Comparison of ENCODE assay signal across 8 mouse cellular contexts in genomic region chr11:120775774-120776469, GRCm38 (mm10). TPM values are rescaled to one million over a fixed set of nuclear protein-coding genes. Genes with fewer than 3 reads are reported as not detected.
DNase-seq lines count a peak whose midpoint lies in the region; ATAC-seq and TF ChIP-seq lines count a peak whose summit lies in the region.

No protein-coding gene starts in this region.

- TF ChIP-seq POLR2A in bone marrow, adult 2 months (IDR thresholded peaks at IDR 0.05; ENCODE audit: borderline replicate concordance, control insufficient read depth, low read depth, low read length), result 0 out of 2 replicates have a peak, but pooled peaks have one; percentile 40

- H3K36me3 ChIP-seq in embryonic facial prominence, embryonic 15.5 days, result 0 out of 2 replicates have a peak, but pooled peaks cover 4% of the 10 kb centered on the region
- peaks cover 6% of the 10 kb centered on the region for H3K36me3 ChIP-seq in heart, embryonic 10.5 days
- H3K36me3 ChIP-seq in kidney, embryonic 14.5 days (ENCODE audit: control insufficient read depth, insufficient read depth, low read length), result peaks cover 6% of the 10 kb centered on the region; the same call in 1 of the 2 replicates
- H3K36me3 ChIP-seq in limb, embryonic 15.5 days, result peaks cover 13% of the 10 kb centered on the region; the same call in 1 of the 2 replicates

- WGBS in bone marrow, adult 2 months, result 25% methylated on average over 15 of the region's 15 CpGs
- WGBS in embryonic facial prominence, embryonic 15.5 days, result 26% methylated on average over 15 of the region's 15 CpGs
- 27% methylated on average over 15 of the region's 15 CpGs for WGBS in heart, embryonic 10.5 days
- WGBS in kidney, embryonic 14.5 days, result 27% methylated on average over 15 of the region's 15 CpGs
- WGBS in limb, embryonic 15.5 days, result 26% methylated on average over 15 of the region's 15 CpGs

- no peak overlapping the region for H3K4me2 ChIP-seq in embryonic facial prominence, embryonic 15.5 days (replicated peaks)
- H3K4me2 ChIP-seq in kidney, embryonic 14.5 days (replicated peaks; ENCODE audit: low read depth, low read length), result no peak overlapping the region
- no peak overlapping the region for H3K4me2 ChIP-seq in limb, embryonic 15.5 days

- no peaks in the 10 kb centered on the region for H3K4me1 ChIP-seq in bone marrow, adult 2 months (ENCODE audit: control insufficient read depth, insufficient read depth, low read length)
- peaks cover 9% of the 10 kb centered on the region for H3K4me1 ChIP-seq in embryonic facial prominence, embryonic 15.5 days
- H3K4me1 ChIP-seq in heart, embryonic 10.5 days, result 0 out of 2 replicates have a peak, but pooled peaks cover 4% of the 10 kb centered on the region
- no peaks in the 10 kb centered on the region for H3K4me1 ChIP-seq in kidney, embryonic 14.5 days (ENCODE audit: control insufficient read depth, insufficient read depth, low read length)
- H3K4me1 ChIP-seq in limb, embryonic 15.5 days, result peaks cover 6% of the 10 kb centered on the region

- no peaks in the 10 kb centered on the region for H3K27me3 ChIP-seq in embryonic facial prominence, embryonic 15.5 days
- H3K27me3 ChIP-seq in heart, embryonic 10.5 days (ENCODE audit: insufficient read depth, poor library complexity, severe bottlenecking), result no peaks in the 10 kb centered on the region
- no peaks in the 10 kb centered on the region for H3K27me3 ChIP-seq in kidney, embryonic 14.5 days (ENCODE audit: control insufficient read depth, insufficient read depth, low read length)
- H3K27me3 ChIP-seq in limb, embryonic 15.5 days, result no peaks in the 10 kb centered on the region

- H3K4me3 ChIP-seq in bone marrow, adult 2 months (replicated peaks; ENCODE audit: control insufficient read depth, low read depth, low read length), result no peak overlapping the region
- H3K4me3 ChIP-seq in embryonic facial prominence, embryonic 15.5 days (replicated peaks), result no peak overlapping the region
- 0 out of 2 replicates have a peak overlapping the region, but pooled peaks have one; percentile 18 for H3K4me3 ChIP-seq in heart, embryonic 10.5 days
- H3K4me3 ChIP-seq in kidney, embryonic 14.5 days (ENCODE audit: low read length), result no peak overlapping the region
- no peak overlapping the region for H3K4me3 ChIP-seq in limb, embryonic 15.5 days

- peak; percentile 100 for TF ChIP-seq CTCF in bone marrow, adult 2 months (IDR thresholded peaks at IDR 0.05; ENCODE audit: control insufficient read depth, insufficient read depth, low read length)

- peak; percentile 86 for ATAC-seq in embryonic facial prominence, embryonic 15.5 days (ENCODE audit: insufficient number of reproducible peaks, low FRiP score, low TSS enrichment, low read depth)
- ATAC-seq in kidney, embryonic 14.5 days (ENCODE audit: low FRiP score, low TSS enrichment), result peak; percentile 91
- ATAC-seq in limb, embryonic 15.5 days (ENCODE audit: insufficient number of reproducible peaks, low FRiP score, low TSS enrichment, low read depth), result peak; percentile 72

- no peaks in the 10 kb centered on the region for H3K9me3 ChIP-seq in embryonic facial prominence, embryonic 15.5 days (replicated peaks)
- no peaks in the 10 kb centered on the region for H3K9me3 ChIP-seq in heart, embryonic 10.5 days
- no peaks in the 10 kb centered on the region for H3K9me3 ChIP-seq in kidney, embryonic 14.5 days (ENCODE audit: control insufficient read depth, low read length)
- no peaks in the 10 kb centered on the region for H3K9me3 ChIP-seq in limb, embryonic 15.5 days

- no peak overlapping the region for H3K27ac ChIP-seq in bone marrow, adult 2 months (ENCODE audit: control insufficient read depth, insufficient read depth, low read depth, low read length, poor library complexity)
- no peak overlapping the region for H3K27ac ChIP-seq in embryonic facial prominence, embryonic 15.5 days (replicated peaks)
- no peak overlapping the region for H3K27ac ChIP-seq in heart, embryonic 10.5 days
- no peak overlapping the region for H3K27ac ChIP-seq in kidney, embryonic 14.5 days (ENCODE audit: low read depth, low read length)
- H3K27ac ChIP-seq in limb, embryonic 15.5 days, result no peak overlapping the region

- peak; percentile 93 for DNase-seq in A20 (ENCODE audit: low read depth, low spot score)
- DNase-seq in heart, embryonic 10.5 days (ENCODE audit: low spot score), result peak; percentile 94
- DNase-seq in monocyte, adult 2 months (ENCODE audit: low read depth in 1 of 2, low spot score in 2 of 2), result peak; percentile 85 to 94
- peak; percentile 85 to 92 for DNase-seq in spleen, postnatal 14 days (ENCODE audit: low spot score in 2 of 2)

- H3K9ac ChIP-seq in embryonic facial prominence, embryonic 15.5 days, result no peak overlapping the region
- H3K9ac ChIP-seq in kidney, embryonic 14.5 days (ENCODE audit: low read depth, low read length), result no peak overlapping the region
- H3K9ac ChIP-seq in limb, embryonic 15.5 days, result no peak overlapping the region

RNA-seq across cellular contexts. Expression of gene Rfng, which starts 8.1 kb away (rescaled TPM):
- 9.1 and 19.9 TPM in 2 replicates for polyA plus RNA-seq in bone marrow, adult 2 months (2011; ENCODE audit: insufficient read depth, insufficient read length, low replicate concordance, missing spikeins)
- 56.0 and 62.0 TPM in 2 replicates for polyA plus RNA-seq in embryonic facial prominence, embryonic 15.5 days (2015; fragmentation: Nextera tagmentation; extraction: Ambion mirVana)
- 28.4 and 30.4 TPM in 2 replicates for polyA plus RNA-seq in heart, embryonic 10.5 days (2016; fragmentation: Nextera tagmentation; extraction: Ambion mirVana)
- polyA plus RNA-seq in kidney, embryonic 14.5 days (2014; fragmentation: Nextera tagmentation; extraction: Ambion mirVana), result 19.3 and 26.2 TPM in 2 replicates
- 50.7 TPM in 2 replicates for polyA plus RNA-seq in limb, embryonic 15.5 days (2015; fragmentation: Nextera tagmentation; extraction: Ambion mirVana)

RNA-seq across cellular contexts. Expression of gene Gps1, which starts 8.2 kb away (rescaled TPM):
- polyA plus RNA-seq in bone marrow, adult 2 months (2011; ENCODE audit: insufficient read depth, insufficient read length, low replicate concordance, missing spikeins), result 29.6 and 38.0 TPM in 2 replicates
- 205 and 214 TPM in 2 replicates for polyA plus RNA-seq in embryonic facial prominence, embryonic 15.5 days (2015; fragmentation: Nextera tagmentation; extraction: Ambion mirVana)
- 184 and 208 TPM in 2 replicates for polyA plus RNA-seq in heart, embryonic 10.5 days (2016; fragmentation: Nextera tagmentation; extraction: Ambion mirVana)
- 213 and 239 TPM in 2 replicates for polyA plus RNA-seq in kidney, embryonic 14.5 days (2014; fragmentation: Nextera tagmentation; extraction: Ambion mirVana)
- 205 and 207 TPM in 2 replicates for polyA plus RNA-seq in limb, embryonic 15.5 days (2015; fragmentation: Nextera tagmentation; extraction: Ambion mirVana)

RNA-seq across cellular contexts. Expression of gene Hmga1b, which starts 13.3 kb away (rescaled TPM):
- 15.5 and 52.5 TPM in 2 replicates for polyA plus RNA-seq in bone marrow, adult 2 months (2011; ENCODE audit: insufficient read depth, insufficient read length, low replicate concordance, missing spikeins)
- polyA plus RNA-seq in embryonic facial prominence, embryonic 15.5 days (2015; fragmentation: Nextera tagmentation; extraction: Ambion mirVana), result 3.8 and 5.9 TPM in 2 replicates
- polyA plus RNA-seq in heart, embryonic 10.5 days (2016; fragmentation: Nextera tagmentation; extraction: Ambion mirVana), result 6.4 and 7.7 TPM in 2 replicates
- 5.2 and 7.9 TPM in 2 replicates for polyA plus RNA-seq in kidney, embryonic 14.5 days (2014; fragmentation: Nextera tagmentation; extraction: Ambion mirVana)
- polyA plus RNA-seq in limb, embryonic 15.5 days (2015; fragmentation: Nextera tagmentation; extraction: Ambion mirVana), result 2.3 and 3.5 TPM in 2 replicates

RNA-seq across cellular contexts. Expression of gene Dus1l, which starts 20.3 kb away (rescaled TPM):
- polyA plus RNA-seq in bone marrow, adult 2 months (2011; ENCODE audit: insufficient read depth, insufficient read length, low replicate concordance, missing spikeins), result 24.2 and 57.6 TPM in 2 replicates
- polyA plus RNA-seq in embryonic facial prominence, embryonic 15.5 days (2015; fragmentation: Nextera tagmentation; extraction: Ambion mirVana), result 61.4 and 64.4 TPM in 2 replicates
- 70.5 and 88.8 TPM in 2 replicates for polyA plus RNA-seq in heart, embryonic 10.5 days (2016; fragmentation: Nextera tagmentation; extraction: Ambion mirVana)
- polyA plus RNA-seq in kidney, embryonic 14.5 days (2014; fragmentation: Nextera tagmentation; extraction: Ambion mirVana), result 58.2 and 80.3 TPM in 2 replicates
- 59.0 and 61.9 TPM in 2 replicates for polyA plus RNA-seq in limb, embryonic 15.5 days (2015; fragmentation: Nextera tagmentation; extraction: Ambion mirVana)

RNA-seq across cellular contexts. Expression of gene Cbr2, which starts 44.0 kb away (rescaled TPM):
- 3.8 and 8.0 TPM in 2 replicates for polyA plus RNA-seq in bone marrow, adult 2 months (2011; ENCODE audit: insufficient read depth, insufficient read length, low replicate concordance, missing spikeins)
- 193 and 315 TPM in 2 replicates for polyA plus RNA-seq in embryonic facial prominence, embryonic 15.5 days (2015; fragmentation: Nextera tagmentation; extraction: Ambion mirVana)
- 1.1 and 1.3 TPM in 2 replicates for polyA plus RNA-seq in heart, embryonic 10.5 days (2016; fragmentation: Nextera tagmentation; extraction: Ambion mirVana)
- polyA plus RNA-seq in kidney, embryonic 14.5 days (2014; fragmentation: Nextera tagmentation; extraction: Ambion mirVana), result 0.47 TPM in 1 of 2 replicates, not detected in the other
- polyA plus RNA-seq in limb, embryonic 15.5 days (2015; fragmentation: Nextera tagmentation; extraction: Ambion mirVana), result 12.6 and 16.7 TPM in 2 replicates
